Mouse (Mus musculus) left cerebral cortex, adult 11 months (tissue): ENCODE data around the gene Fggy.

Experiments
- DNase-seq: peaks from one replicate; pipeline ENCODE4 v3.0.0; 2022; ENCODE audit warnings: low spot score

Gene Fggy

DNA sequence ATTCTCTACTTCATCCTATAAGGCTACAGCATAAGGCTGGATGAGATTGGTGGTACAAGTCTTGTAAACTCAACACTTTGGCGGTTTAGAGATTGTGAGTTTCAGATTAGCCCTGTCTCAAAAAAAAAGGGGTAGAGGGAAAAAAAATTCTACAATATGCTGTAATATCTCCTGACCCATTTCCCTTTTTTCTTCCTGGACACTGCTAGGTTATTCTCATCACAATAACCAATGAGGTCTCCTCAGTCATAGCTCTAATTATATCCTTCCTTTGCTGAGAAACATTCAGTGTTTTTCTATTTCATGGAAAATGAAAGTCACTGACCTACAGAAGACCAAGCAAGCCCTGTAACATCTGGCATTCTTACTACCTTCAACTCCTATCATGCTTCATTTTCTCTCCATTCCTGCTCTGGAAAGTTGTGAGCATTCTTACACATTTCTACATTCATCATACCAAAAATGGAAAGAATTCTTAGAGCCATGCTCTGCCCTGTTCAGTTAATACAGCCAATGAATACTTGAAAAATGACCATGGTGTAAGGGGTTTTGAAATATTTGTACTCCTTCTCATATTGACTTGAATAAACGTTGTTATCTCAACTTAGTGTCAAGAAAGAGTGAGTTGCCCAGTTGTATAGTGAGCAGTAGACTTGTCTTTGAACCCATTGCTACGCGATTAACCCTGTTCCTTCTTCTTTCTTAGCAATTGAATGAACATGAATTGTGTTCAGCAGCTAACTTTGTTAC lies 227.0 kb downstream of the Fggy start:
- DNase-seq = no peak

- no peak for DNase-seq
Observed at GRCm38 (mm10) chr4:95787609-95788008, 230.3 kb downstream of the Fggy start.

GRCm38 (mm10) chr4:95788867-95789266 lies 231.6 kb downstream of the Fggy start:
- no peak for DNase-seq

GRCm38 (mm10) chr4:95791913-95792475 lies 234.7 kb downstream of the Fggy start:
- DNase-seq = no peak

GRCm38 (mm10) chr4:95793647-95794328 lies 236.5 kb downstream of the Fggy start:
- no peak for DNase-seq

DNA sequence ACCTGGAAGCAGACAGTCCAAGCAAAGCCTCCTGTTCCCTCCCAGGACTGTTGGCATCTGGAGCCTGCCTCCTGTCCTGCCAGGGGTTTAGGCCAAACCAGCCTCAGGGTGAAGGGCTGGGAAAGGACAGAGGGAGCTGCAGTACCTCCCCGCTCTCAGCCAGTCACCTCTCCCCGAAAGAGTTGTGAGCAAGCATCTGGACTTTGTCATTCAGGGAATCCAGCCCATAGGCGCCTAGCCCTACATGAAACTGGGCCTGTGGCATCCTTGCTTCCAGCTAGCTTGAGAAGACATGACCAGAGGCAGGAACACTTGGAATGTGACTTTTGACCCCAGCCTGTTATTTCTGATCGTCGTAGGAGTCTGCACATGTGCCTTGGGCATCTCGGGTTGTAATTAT lies 237.3 kb downstream of the Fggy start:
- no peak for DNase-seq

DNA sequence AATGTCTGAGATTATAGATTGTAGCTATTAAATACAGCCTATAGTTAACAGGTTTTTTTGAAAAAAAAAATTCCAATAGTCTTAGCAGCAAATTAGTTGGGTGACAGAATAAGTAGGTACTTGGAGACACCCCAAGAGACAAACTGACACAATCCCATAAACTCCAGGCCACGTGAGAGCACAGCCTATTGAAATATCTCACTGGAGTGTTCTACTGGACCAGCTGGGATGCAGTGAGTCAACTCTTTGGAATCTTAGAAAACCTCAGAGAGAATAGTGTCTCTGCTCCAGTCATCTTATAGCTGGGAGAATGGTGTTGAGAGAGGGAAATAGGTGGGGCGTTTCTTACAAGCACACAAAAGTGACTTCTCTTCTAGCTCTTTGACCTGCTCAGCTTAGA lies 238.0 kb downstream of the Fggy start:
- DNase-seq = no peak

- DNase-seq = no peak
Observed at GRCm38 (mm10) chr4:95819650-95820049, 262.3 kb downstream of the Fggy start.

DNA sequence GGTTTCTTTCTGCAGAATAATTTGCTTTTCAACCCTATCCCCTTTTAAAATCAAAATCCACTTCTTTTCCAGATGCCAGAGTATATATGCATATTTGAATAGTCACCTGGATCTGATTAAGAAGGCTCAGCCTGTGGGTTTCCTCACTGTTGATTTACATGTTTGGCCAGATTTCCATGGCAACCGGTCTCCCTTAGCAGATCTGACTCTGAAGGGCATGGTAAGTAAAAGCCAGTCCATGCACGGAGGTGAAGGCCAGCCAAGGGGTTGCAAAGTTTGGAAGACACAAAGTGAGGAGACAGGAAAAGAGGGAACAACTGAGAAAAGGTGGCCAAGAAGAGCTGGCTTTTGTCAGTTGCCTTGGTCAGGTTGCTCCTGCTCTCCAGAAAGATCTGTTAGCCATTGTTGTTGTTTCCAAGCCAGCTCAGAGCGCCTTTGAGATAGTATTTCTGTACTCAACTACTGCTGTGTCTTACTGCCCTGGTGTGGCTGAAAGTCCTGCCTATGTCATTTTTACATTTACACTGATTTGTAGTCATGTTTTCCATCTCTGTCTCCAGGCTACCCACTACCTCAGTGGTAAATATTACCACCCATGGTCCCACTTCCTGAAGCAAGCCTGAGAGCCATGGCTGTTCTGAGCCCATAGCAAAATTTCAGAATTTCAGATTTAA lies 264.7 kb downstream of the Fggy start:
- DNase-seq = no peak

DNA sequence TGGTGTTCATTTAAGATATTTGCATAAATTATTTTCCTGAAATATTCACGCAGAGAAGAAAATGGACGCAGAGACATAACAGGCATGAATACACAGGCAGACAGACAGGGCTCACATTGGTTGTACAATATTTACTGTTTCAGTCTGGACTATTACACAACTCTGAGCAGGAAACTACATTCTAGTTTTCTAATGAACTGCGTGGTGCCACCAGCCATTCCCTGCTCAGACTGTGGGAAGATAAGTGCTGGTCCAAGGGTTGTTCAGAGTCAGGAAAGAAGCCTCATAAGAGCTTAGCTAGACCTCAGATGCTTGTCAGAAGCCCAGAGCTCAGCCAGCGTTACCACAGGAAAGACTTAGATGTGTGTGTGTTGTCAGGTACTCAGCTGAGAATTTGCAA lies 270.9 kb downstream of the Fggy start:
- DNase-seq = no peak

DNA sequence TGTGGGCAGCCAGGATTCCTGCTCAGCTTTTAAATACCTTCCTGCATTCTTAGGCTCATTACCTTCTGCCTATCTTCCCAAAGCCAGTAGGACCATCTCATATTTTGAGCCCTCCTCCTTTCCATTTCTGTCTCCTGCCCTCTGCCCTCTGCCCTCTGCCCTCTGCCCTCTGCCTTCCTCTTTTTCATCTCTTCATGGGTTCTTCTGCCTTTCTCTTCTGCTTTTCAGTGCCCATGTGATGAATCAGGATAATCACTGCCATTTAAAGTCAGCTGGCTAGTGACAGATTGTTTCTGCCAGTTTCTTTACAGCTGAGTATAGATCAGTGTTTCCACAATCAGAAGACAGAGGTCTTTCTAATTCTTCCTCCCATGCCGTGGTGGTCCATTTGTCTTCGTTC lies 273.0 kb downstream of the Fggy start:
- DNase-seq = no peak

GRCm38 (mm10) chr4:95839860-95840259 lies 282.6 kb downstream of the Fggy start:
- DNase-seq = no peak

GRCm38 (mm10) chr4:95840389-95841053 lies 283.2 kb downstream of the Fggy start:
- DNase-seq = no peak

DNA sequence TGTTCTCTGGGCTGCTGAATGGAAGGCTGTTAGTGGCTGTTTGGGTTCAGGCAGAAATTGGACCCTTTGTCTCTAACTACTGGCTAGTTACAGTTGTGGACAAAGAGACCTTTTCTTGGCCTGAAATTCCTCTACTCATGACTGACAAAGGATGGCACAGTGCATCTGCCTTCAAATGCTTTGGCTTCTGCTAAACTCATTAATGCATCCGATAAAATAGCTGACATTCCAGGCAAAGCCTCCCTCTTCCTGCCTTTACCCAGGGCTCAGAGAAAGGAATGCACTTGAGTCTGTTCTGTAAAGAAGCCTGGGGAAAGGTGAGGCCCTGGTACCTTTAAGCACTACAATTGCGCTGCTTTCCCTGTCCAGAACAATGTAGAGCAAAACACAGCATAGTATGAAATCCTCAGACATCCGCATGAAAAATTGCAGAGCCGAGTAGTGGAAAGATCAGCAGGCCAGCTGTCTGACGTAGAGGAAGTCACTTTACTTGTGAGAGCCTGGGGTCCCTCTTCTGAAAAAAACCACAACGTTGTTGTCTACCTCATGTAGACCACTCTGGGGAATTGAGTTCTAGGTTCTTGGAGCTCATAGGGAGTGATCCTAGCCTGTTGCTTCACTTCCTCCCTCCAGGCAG lies 288.8 kb downstream of the Fggy start:
- peak; percentile 7 for DNase-seq

GRCm38 (mm10) chr4:95847219-95847618 lies 289.9 kb downstream of the Fggy start:
- DNase-seq = no peak

DNA sequence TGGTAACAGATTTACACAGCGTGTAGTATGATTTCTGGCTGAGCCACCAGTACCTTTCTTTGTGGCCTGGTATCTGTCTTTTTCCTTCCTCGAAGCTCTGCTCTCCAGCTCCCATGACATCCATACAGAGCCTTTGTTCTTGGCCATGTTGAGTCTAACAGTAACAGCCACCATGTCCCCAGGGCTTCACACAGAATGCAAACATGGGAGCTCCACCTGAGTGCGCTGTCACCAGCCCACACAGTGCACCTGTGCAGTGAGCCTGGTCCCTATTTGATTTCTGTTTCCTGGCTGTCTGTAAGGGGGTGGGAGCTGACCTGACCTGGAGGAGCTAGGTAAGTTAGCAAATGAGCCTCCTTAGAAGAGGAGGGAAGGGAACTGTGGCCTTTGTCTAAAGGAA lies 290.4 kb downstream of the Fggy start:
- DNase-seq = no peak

GRCm38 (mm10) chr4:95849497-95849896 lies 292.2 kb downstream of the Fggy start:
- no peak for DNase-seq

DNA sequence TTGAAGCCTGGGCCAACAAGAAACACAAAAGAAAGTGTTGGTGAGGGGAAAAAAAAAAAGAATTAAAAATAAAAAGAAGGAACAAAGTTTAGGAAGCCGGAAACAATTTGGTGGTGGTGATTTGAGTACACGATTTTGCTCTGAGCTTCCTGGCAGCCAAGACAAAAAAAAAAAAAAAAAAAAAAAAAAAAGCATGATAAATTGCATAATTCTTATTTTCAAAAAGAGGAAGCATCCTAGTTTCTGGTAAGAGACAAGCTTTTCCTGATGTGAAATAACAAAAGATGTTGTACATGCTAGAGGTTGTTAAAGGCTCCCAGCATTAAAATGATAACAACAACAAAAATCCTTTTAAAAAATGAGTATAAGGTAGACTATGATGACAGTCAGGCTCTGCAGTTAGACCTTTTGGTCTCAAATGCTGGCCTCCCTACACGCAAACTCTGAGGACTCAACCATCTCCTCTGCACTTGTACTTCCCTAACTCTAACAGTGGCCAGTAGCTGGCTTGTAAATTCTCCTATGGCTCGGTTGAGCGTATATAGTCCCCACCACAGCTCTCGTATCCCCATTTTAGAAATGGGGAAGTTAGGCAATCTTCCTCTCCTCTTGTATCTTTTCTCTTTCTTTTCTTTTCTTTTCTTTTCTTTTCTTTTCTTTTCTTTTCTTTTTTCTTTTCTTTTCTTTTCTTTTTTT lies 292.9 kb downstream of the Fggy start:
- no peak for DNase-seq

GRCm38 (mm10) chr4:95852257-95852656 lies 294.9 kb downstream of the Fggy start:
- no peak for DNase-seq

GRCm38 (mm10) chr4:95856008-95856407 lies 298.7 kb downstream of the Fggy start:
- no peak for DNase-seq

GRCm38 (mm10) chr4:95860601-95861000 lies 303.3 kb downstream of the Fggy start:
- DNase-seq = no peak
